Mouse (Mus musculus) spleen, adult 18-20 months (tissue): Measurements from ENCODE around the gene Ppp1r27.
"Not testable (repeated sequence)": the region's sequence is repeated elsewhere in the genome, so short reads cannot be mapped to it uniquely, and the experiment has no call there.

Experiments
- DNase-seq, 2 experiments: peaks; one replicate each; pipeline ENCODE4 v3.0.0; 2022; ENCODE audit warnings: mixed read lengths in 2 of 2

The Ppp1r27 gene

DNA sequence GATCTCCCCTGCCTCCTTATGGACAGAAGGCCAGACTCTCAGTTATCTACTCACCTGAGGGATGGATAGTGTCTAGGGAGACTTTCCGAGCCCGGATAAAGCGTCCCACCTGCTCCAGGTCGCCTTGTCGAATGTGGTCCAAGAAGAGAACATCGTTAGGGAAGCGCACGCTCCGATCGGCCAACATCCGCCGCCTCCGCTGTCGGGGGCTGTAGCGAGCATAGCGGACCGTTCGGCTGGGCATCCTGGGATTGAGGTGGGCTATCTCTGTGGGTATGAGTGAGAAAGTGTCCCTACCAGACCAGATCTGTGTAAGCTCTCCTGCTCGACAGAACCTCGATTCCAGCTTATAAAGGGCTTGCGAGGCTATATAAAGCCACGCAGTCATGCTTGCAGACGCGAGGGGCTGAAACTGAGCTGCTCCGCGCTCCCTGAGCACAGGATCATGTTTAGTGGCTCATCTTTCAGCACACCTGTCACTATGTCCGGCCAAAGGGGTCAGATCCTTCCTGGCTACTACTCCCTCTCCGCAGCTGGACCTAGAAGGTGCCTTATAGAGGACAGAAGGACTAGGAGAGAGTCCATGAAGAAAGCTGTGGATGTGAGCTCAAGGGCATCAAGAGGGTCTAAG lies at the start of gene Ppp1r27:
Gene Ppp1r27 (minus strand): TSS at position 323 of the 631 bp plus-strand sequence.
- no peak for DNase-seq

DNA sequence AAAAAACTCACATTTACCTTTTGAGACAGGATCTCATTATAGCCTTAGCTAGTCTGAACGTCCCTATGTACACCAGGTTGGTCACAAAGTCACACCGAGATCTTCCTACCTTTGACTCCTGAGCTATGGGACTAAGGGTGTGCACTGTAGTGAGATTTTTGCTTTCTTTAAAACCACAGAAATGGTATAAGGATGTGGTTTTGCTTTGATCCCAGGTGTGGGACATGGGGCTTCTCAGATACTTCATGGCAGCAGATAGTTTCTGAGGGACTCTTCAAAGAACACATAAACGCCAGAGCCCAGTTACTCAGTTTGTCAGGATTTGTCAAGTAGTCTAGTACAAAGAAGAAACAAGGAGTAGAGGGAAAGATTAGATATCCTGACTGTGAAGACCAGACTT lies 49.8 kb upstream of the Ppp1r27 start:
- no peak for DNase-seq

DNA sequence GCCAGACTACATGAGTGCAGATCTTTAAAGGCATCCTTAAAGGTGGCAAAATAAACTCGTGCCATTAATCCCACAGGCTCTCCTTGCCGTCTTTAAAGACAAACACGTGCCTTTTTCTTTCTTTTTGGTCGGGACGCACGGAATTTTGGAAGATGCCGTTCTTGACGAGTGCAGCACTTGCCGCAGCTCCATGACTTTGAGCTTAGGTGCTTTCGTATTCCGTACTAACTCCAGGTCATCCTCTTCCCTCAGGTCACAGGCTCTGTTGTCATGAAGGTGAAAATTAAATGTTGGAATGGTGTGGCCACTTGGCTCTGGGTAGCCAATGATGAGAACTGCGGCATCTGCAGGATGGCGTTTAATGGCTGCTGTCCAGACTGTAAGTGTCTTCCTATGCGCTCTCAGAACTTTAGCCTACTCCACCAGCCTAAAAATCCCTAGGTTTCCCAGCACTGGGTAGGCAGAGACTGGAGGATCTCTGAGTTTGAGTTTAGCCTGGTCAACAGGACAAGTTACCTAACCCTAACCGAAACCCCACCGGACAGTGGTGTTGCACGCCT lies 48.1 kb upstream of the Ppp1r27 start:
- DNase-seq = no peak

DNA sequence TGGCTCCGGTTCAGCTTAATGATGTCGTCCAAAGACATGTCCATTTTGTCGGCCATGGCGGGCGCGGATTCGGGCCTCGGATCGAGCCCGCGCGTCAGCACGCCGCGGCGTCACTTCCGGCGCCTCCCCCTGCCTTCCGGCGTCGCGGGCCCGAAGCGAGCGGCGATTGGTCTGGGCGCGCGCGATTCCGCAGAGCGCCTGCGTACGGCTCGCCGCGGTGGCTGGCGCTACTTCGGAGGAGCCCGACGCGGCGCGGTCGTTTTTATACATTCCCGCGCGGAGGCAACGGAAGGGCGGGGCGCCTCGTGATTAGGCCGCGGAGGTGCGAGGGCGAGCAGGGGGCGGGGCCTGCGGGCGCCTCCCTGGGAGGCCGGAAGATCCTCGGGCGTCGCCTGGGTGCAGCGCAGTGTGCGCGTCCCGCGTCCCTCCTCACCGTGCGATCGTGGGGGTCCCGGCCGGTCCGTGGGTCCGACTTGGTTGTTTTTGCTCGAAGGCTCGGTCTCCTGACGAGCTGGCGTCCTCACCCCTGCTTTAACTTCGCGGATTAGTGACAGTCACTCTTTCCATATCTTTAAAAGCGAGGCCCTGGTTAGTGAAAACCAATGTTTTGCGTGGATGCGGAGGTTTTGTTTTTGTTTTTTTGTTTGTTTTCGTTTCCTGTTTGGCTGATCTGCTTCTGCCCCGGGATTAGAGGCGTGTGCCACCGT lies 47.5 kb upstream of the Ppp1r27 start, which contains the start of the genes Alyref and Anapc11:
Gene Alyref (minus strand): TSS at position 83 of the 707 bp plus-strand sequence.
Gene Anapc11 (plus strand): TSS at position 139 of the 707 bp plus-strand sequence.
- DNase-seq = peak; percentile 89 to 91

DNA sequence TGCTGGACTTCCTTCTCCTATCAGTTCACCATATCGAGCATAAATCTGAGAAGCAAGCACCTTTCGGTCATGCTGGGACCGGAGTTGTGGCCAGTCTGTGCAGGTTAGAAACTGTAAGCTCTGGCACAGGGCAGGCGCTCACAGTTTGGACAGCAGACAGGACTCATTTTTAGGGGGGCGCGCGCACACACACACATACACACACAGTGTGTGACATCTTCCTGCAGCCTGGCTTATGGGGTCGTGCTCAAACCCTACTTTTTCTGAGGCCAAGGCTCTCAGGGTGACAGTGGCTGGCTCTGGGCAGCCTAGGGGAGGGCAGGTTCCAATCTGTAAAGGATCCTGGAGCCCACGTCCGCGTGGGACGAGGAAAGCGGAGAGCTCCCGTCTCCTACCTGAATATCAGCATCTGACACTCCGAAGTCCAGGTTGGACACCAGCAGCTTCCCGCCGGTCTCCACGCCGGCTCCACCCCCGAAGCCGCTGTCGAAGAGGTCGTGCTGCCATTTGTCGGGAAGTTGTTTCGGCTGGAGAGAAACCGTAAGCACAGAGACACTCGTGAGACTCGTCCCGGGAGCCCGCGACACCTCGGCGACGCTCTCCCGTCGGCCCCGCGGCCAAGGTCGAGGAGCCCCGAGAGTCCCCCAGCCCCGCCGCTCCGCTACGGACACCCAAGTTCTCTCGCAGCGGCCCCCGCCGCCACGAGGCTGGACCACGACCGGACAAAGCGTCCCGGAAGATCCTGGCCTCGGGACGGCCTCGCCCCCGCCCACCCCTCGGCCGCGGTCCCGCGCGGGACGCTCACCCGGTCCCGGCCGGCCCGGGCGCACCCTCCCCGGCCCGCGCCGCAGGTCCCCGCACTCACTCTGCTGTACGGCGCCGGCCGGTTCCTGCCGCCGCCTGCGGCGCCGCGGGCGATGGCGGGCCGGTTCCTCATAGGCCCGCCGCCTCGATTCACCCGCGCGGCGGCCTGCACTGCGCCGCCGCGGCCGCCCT lies 46.6 kb upstream of the Ppp1r27 start:
- DNase-seq = no peak

DNA sequence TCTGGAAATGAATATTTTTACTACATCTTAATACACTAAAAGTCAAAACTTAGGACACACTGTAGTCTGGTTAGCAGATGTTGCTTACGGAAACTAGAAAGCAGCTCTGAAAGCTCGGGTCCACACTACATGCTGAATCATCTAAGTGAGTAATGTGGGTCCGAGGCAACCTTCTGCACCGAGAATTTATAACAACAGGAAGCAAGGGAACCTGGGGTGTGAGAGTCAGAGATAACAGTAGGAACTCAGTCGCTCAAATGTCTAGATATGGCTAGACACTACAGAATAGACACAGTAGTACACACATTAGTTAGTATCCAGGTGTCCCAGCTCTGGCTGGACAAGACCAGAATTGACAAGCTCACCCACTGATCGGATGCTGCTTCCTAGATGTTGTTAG lies 37.6 kb upstream of the Ppp1r27 start:
- DNase-seq = no peak

DNA sequence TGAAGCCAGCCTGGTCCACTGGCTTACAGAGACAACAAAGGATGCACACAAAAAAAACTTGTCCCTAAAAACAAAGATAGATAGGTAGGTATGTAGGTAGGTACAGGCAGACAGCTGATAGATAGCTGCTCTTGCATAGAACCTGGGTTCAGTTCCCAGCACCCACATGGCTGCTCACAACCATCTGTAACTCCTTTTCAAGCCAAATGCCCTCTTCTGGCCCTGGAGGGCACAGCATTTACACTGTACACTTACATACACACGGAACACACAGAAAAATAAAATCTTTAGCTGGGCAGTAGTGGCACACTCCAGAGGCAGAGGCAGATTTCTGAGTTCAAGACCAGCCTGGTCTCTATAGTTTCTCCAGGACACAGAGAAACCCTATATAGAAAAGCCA lies 33.0 kb upstream of the Ppp1r27 start:
- DNase-seq = no peak

DNA sequence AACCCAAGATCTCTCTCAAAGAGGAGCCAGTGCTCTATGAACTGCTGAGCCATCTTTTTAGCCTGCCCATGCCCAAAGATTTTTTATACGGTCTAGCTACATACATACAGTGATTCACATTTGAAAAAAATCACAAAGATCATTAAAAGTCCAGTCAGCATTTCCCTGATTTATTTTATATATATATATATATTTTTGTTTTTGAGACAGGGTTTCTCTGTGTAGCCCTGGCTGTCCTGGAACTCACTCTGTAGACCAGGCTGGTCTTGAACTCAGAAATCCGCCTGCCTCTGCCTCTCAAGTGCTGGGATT lies 32.0 kb upstream of the Ppp1r27 start:
- not testable (repeated sequence) for DNase-seq

DNA sequence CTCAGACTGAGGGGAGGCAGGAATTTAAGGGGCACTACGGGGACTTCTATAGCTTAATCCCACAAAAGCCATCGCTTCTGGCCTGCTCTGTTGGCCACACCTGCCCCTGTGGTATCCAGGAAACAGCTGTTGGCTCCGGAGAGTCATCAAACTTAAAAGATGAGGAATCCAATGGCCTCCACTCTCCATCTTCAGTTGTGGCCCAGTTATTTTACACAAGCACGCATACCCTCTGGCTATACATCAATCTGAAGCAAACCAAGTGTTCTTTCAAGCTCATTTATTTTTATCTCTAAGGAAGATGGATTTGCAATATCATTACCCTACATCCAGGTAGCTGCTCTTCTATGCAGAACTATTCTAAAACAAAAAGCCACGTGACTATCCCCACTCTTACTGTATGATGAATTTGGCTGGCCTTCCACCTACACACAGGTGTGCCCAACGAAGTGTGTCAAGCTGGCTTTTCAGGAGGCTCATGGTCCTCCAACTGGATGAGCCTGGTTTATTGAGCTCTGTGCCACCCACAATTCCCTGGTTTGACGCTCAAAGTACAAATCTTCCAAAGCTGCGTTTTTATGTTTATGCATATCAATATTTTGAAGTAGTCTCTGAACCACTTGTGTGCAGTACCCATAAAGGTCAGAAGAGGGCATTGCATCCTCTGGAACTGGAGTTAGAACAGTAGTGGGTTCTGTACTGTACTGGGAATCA lies 31.5 kb upstream of the Ppp1r27 start:
- peak in 1 of 2 experiments; percentile 53 for DNase-seq

DNA sequence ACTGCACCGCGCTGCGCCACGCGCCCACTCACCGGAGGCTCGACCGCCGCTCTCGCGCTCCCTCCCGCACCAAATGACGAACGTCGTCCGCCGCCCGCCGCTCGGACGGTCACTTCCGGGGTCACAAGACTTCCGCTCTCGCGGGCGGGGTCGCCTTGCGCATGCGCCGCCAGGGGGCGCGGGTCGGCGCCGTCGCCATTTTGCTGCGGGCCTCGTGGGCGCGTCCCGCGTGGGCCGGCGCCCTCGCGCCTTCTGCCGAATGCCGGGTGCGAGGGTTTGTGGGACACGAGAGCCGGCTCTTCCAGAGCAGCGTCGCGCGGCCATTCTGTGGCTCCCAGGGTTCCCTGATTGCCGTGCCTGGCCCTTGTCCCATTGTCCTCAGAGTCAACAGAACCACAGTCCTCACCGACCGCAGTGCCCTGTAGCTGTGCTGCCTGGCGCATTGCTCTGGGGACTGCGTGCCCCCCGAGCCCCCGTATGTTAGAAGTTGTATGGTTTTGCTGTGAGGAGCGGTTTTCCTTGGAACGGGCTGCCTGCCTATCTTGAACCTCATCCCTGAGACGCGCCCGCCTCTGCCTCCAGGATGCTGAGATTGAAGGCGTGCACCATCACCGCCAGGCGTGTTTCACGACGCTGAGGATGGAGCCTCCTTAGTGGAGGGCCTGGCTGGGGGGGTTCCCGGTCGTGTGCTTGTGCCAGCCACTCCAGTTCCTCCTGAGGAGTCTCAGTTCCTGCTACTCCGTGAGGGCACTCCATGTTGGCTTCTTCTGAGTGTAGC lies 30.7 kb upstream of the Ppp1r27 start, which contains the start of gene Arhgdia:
Gene Arhgdia (minus strand): TSS at position 135 of the 778 bp plus-strand sequence.
- DNase-seq = peak; percentile 81 to 86

DNA sequence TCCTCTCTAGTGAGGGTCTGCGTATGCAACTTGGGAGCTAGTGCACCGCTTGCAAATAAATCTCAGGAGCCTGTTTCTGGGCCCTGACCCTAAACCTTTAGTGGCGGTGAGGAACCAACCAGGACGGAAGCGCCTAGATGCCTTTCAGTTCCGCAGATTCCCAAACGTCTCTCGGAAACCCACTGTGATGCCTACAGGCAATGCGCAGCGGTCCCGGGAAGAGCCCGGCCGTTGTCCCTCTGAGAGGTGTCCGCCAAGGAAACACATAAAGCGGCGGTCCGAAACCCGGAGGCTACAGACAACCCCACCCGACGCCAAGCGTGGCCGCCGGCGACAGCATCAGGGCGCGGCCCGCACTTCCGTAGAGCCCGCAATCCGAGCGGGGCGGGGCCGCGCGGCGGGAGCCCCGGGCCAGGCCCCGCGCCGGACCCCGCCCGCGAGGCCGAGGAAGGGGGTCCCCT lies 30.0 kb upstream of the Ppp1r27 start:
- peak; percentile 43 to 63 for DNase-seq

DNA sequence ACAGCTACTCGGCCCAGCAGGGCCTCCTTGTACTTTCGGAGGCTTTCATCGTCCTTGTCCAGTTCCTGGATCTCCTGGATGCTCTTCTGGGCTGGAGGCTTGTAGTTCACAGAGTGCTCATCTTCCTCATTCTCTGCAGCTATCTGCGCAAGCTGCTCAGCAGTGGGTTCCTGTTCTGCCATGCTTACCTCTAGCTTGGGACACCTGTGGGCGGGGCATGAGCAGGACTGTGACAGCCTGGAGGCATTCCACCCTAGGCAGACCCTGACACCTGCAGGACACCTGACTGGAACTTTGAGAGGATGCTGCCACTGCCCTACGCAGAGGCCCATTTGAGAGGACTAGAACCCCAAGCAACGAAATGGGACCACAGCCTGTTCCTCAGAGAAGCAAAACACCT lies 29.3 kb upstream of the Ppp1r27 start:
- DNase-seq = peak; percentile 31 to 36

DNA sequence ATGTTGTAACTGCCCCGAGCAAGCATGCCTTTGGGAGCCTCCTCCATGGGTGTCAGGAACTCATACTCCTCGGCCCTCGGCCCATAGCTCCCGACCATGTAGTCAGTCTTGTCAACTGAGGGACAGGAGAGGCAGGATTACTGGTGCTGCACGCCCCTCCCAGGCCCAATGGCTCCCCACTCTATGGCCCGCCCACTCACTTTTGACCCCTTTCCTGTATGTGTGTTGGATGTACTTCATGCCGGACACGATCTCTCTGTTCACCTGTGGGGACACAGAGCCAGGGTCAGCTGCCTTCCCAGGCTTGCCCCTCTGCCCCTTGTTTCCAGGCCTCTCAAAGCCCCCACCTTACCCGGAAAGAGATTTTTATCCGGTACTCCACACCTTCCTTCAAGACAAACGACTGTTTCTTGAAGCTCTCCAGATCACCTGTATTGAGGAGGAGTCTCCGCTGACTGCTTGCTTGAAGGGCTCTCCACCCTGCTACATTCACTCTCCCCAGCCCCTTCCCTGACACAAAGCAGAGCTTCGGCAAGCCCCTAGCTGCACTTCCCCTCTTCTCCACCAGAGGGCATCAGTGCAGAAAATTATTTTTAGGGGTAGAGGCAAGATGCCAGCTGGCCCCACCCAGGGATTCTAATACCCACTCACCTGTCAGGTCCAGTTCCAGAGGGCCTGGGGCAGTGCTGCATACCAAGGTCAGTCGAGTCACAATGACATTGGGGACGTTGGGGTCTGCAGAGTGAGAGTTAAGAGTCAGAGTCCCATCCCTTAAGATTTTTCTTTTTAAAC lies 28.6 kb upstream of the Ppp1r27 start:
- DNase-seq = peak; percentile 50 to 79

DNA sequence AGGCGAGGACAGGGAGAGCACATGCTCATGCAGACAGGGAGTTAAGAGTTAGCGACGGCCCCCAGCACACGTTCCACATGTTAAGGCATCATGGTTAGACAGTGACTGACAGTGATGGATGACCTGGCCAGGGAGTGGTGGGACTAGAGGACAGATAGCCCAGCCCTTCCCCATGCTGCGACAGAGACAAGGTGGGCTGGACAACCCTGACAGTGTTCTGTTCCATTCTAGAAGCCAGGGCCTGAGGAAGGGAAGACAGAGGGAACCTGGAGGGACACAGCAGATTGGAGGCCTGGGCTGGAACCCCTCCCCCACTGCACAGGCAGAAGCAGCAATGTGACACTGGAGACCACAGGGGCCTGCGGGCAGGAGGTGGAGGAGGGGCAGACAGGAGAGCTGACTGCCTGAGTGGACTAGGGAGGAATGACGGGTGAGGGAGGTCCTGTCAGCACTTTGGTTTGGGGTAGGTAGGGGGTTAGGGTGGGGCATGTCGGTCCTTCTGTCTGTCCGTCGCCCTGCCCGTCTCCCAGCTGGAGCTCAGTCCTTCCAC lies 27.8 kb upstream of the Ppp1r27 start:
- peak in 1 of 2 experiments; percentile 25 for DNase-seq

DNA sequence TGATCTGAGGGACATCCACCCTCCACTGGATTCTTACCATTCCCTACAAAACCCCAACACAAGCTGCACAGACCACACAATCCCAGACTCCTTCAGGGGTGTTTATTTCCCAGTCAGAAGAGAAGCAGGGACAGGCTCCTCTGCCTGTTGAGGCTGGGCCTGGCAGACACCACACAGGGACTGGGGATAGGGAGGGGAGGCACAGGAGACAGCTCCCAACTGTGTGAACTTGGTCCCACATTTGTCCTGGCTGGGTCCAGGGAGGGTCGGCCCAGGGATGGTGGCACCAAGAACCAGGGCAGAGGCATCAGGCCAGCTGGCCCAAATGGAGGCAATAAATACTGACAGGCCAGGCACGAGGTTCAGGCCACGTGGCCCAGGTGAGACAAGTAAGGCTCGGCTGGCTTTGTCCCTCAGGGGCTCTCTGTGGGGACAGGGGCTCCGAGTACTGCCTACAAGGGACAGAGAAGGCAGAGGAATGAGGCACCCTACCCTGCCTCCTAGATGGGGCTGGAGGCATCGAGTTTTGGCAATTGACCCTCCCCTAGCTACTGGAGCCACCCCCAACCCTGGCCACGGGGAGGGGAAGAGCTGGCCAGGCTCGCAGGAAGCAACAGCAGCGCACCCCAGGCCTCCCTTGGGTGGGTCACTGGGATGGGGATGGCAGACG lies 27.2 kb upstream of the Ppp1r27 start:
- DNase-seq = no peak

DNA sequence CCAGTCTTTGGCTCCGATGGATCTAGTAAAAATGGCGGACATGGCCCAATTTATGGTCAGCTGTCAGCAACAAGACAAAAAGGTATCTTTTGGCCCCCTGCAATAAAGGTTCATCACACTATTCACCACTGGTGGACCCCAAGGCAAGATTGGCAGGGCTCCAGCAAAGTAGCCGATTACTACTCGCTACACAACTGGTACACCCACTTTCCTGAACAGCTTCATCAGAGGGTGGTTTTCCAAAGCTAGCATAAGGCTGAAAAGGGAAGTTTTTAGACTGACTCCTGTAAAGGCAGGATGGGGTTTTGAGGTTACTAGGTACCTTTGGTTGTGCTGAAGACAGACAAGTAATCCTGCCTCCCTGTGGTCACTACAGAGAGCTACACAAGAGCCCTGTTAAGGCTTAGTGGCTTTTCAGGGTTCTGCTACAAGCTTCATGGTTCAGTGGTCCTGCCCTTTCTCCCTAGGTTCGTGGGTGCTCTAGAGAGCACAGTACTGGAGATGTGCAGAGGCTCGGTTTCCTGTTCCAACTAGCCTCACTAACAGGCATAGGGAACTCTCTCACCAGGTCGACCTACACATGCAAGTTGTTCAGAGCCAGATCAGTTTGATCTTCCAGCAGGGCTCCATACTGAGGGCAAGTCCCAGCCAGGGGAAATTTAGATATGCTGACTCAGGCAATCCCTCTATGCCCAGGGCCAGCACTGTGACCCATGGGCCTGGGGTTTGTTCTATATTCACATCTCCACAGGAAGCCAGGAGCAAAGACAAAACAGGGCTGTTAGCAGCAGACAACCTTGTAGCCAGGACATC lies 26.5 kb upstream of the Ppp1r27 start:
- no peak for DNase-seq

DNA sequence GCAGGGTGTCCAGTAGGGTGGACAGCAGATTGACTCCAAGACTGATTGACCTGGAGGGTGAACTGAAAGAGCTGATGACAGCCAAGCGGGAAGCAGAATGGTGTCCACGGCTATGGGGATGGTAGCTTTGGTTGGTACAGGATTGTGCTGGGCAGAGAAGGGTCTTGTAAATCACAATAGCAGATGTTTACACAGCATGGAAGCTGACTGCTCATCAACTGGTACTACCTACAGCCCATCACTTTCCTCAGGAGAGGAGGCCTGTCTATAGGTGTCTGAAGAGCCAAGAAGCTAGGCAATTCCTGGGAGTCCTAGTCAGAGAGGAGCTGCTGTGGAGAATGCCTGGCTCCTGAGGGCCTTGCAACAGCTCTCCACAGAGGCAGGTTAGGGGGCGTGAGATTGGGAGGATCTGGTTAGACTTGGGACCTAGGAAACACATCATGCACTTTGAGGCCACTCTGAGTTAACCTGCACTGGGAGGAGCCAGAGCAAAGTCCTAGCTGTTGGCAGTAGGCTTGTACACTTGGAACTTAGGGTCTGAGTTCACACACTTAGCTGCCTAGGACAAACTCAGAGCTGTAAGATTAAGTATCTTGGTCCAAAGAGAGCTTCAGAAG lies 25.5 kb upstream of the Ppp1r27 start:
- no peak for DNase-seq

DNA sequence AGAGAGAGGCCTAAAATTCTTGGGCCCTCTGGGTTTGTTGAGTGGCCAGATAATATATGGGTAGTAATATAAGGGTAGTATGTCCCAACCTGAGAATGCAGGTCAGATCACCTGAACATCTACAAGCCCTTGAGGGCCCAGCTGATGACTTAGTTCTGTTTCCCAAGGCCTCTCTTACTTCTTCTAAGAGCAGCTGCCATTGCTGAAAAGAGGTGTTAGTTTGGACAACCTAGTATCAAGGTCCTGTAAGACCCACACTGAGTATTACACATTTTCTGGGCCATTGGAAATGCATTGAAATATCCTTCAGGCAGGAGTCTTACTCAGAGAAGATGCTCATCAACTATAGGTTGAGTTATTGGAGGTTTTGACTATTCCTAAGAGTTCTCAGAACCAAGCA lies 25.0 kb upstream of the Ppp1r27 start:
- DNase-seq = no peak
